Mouse (Mus musculus): ENCODE measurements at regions not wholly inside any gene's neighbourhood (a gene's known extent, or its start where the extent isn't known, plus 50 kb on each side); places are given as distances from the start of the nearest gene placed in this dataset.

GRCm38 (mm10) chr11:114402556-114403320, 265.6 kb upstream of the Rpl38 start:
- H3K4me3 ChIP-seq (ENCODE audit: low read depth, low read length): no peak overlapping the region; the same call in 1 of the 2 replicates
- ATAC-seq (ENCODE audit: extremely low read depth, insufficient number of reproducible peaks, low FRiP score, poor library complexity, severe bottlenecking): no peak
- no peaks in the 10 kb centered on the region for H3K4me1 ChIP-seq (ENCODE audit: insufficient read depth, low read depth, low read length)
- H3K27me3 ChIP-seq (ENCODE audit: insufficient read depth, low read length): no peaks in the 10 kb centered on the region; the same call in 1 of the 2 replicates
- H3K9me3 ChIP-seq (replicated peaks): peaks cover 87% of the 10 kb centered on the region
- DNase-seq (ENCODE audit: low spot score): no peak
- H3K36me3 ChIP-seq (replicated peaks): no peaks in the 10 kb centered on the region
- TF ChIP-seq GATA2 (IDR thresholded peaks at IDR 0.05; ENCODE audit: borderline replicate concordance, low read depth, low read length): no peak
- no peak for TF ChIP-seq TAL1 (conservative IDR thresholded peaks at IDR 0.05; ENCODE audit: low read depth, low read length)
- TF ChIP-seq GATA1 (IDR thresholded peaks at IDR 0.05; ENCODE audit: borderline replicate concordance, low read length): no peak
- no peak for TF ChIP-seq POLR2AphosphoS5 (IDR thresholded peaks at IDR 0.05; ENCODE audit: insufficient replicate concordance, low read depth, low read length)
- no peak for TF ChIP-seq CTCF (IDR thresholded peaks at IDR 0.05; ENCODE audit: low read depth, low read length)

- peaks cover 90% of the 10 kb centered on the region for H3K9me3 ChIP-seq (replicated peaks)
- no peaks in the 10 kb centered on the region; the same call in 1 of the 2 replicates for H3K27me3 ChIP-seq (ENCODE audit: insufficient read depth, low read length)
- no peaks in the 10 kb centered on the region for H3K4me1 ChIP-seq (ENCODE audit: insufficient read depth, low read depth, low read length)
- no peaks in the 10 kb centered on the region for H3K36me3 ChIP-seq (replicated peaks)
- TF ChIP-seq POLR2AphosphoS5 (IDR thresholded peaks at IDR 0.05; ENCODE audit: insufficient replicate concordance, low read depth, low read length): no peak
- TF ChIP-seq CTCF (IDR thresholded peaks at IDR 0.05; ENCODE audit: low read depth, low read length): no peak
- TF ChIP-seq GATA2 (IDR thresholded peaks at IDR 0.05; ENCODE audit: borderline replicate concordance, low read depth, low read length): no peak
- ATAC-seq (ENCODE audit: extremely low read depth, insufficient number of reproducible peaks, low FRiP score, poor library complexity, severe bottlenecking): no peak
- H3K4me3 ChIP-seq (ENCODE audit: low read depth, low read length): no peak overlapping the region
- DNase-seq (ENCODE audit: low spot score): no peak
Measured at GRCm38 (mm10) chr11:114400701-114401100, 267.6 kb upstream of the Rpl38 start.

GRCm38 (mm10) chr11:114392161-114392560, 276.2 kb upstream of the Rpl38 start:
- ATAC-seq (ENCODE audit: extremely low read depth, insufficient number of reproducible peaks, low FRiP score, poor library complexity, severe bottlenecking): no peak

GRCm38 (mm10) chr11:114391553-114391952, 276.8 kb upstream of the Rpl38 start:
- Histone ChIP-seq H3K27me3 (ENCODE audit: insufficient read depth, low read length) (no peaks in the 10 kb centered on the region), H3K36me3 (replicated peaks) (no peaks in the 10 kb centered on the region), H3K9me3 (replicated peaks) (peaks cover 79% of the 10 kb centered on the region), H3K4me1 (ENCODE audit: insufficient read depth, low read depth, low read length) (no peaks in the 10 kb centered on the region), H3K4me3 (ENCODE audit: low read depth, low read length) (no peak overlapping the region)
- no peak for DNase-seq (ENCODE audit: low spot score)
- no peak for ATAC-seq (ENCODE audit: extremely low read depth, insufficient number of reproducible peaks, low FRiP score, poor library complexity, severe bottlenecking)
- TF ChIP-seq GATA2 (IDR thresholded peaks at IDR 0.05; ENCODE audit: borderline replicate concordance, low read depth, low read length) (no peak), POLR2AphosphoS5 (IDR thresholded peaks at IDR 0.05; ENCODE audit: insufficient replicate concordance, low read depth, low read length) (no peak)

More at GRCm38 (mm10) chr11:114392161-114392560, 276.2 kb upstream of the Rpl38 start:
- peaks cover 79% of the 10 kb centered on the region for H3K9me3 ChIP-seq (replicated peaks)
- H3K4me3 ChIP-seq (ENCODE audit: low read depth, low read length): no peak overlapping the region
- no peaks in the 10 kb centered on the region for H3K36me3 ChIP-seq (replicated peaks)
- H3K27me3 ChIP-seq (ENCODE audit: insufficient read depth, low read length): no peaks in the 10 kb centered on the region
- no peak for TF ChIP-seq GATA1 (IDR thresholded peaks at IDR 0.05; ENCODE audit: borderline replicate concordance, low read length)
- no peak for TF ChIP-seq CTCF (IDR thresholded peaks at IDR 0.05; ENCODE audit: low read depth, low read length)
- TF ChIP-seq POLR2AphosphoS5 (IDR thresholded peaks at IDR 0.05; ENCODE audit: insufficient replicate concordance, low read depth, low read length): no peak
- no peak for TF ChIP-seq GATA2 (IDR thresholded peaks at IDR 0.05; ENCODE audit: borderline replicate concordance, low read depth, low read length)
- no peak for TF ChIP-seq TAL1 (conservative IDR thresholded peaks at IDR 0.05; ENCODE audit: low read depth, low read length)
- no peak for DNase-seq (ENCODE audit: low spot score)
- no peaks in the 10 kb centered on the region for H3K4me1 ChIP-seq (ENCODE audit: insufficient read depth, low read depth, low read length)

GRCm38 (mm10) chr11:114387091-114387490, 281.2 kb upstream of the Rpl38 start:
- ATAC-seq (ENCODE audit: extremely low read depth, insufficient number of reproducible peaks, low FRiP score, poor library complexity, severe bottlenecking) (no peak), DNase-seq (ENCODE audit: low spot score) (no peak)
- H3K9me3 ChIP-seq (replicated peaks): peaks cover 85% of the 10 kb centered on the region
- H3K27me3 ChIP-seq (ENCODE audit: insufficient read depth, low read length): no peaks in the 10 kb centered on the region
- no peaks in the 10 kb centered on the region for H3K36me3 ChIP-seq (replicated peaks)
- no peak for TF ChIP-seq GATA1 (IDR thresholded peaks at IDR 0.05; ENCODE audit: borderline replicate concordance, low read length)
- TF ChIP-seq GATA2 (IDR thresholded peaks at IDR 0.05; ENCODE audit: borderline replicate concordance, low read depth, low read length): no peak
- no peak for TF ChIP-seq TAL1 (conservative IDR thresholded peaks at IDR 0.05; ENCODE audit: low read depth, low read length)
- TF ChIP-seq CTCF (IDR thresholded peaks at IDR 0.05; ENCODE audit: low read depth, low read length): no peak
- TF ChIP-seq POLR2AphosphoS5 (IDR thresholded peaks at IDR 0.05; ENCODE audit: insufficient replicate concordance, low read depth, low read length): no peak
- H3K4me1 ChIP-seq (ENCODE audit: insufficient read depth, low read depth, low read length): no peaks in the 10 kb centered on the region
- H3K4me3 ChIP-seq (ENCODE audit: low read depth, low read length): no peak overlapping the region

- H3K9me3 ChIP-seq (replicated peaks): peaks cover 75% of the 10 kb centered on the region
- H3K36me3 ChIP-seq (replicated peaks): no peaks in the 10 kb centered on the region
- ATAC-seq (ENCODE audit: extremely low read depth, insufficient number of reproducible peaks, low FRiP score, poor library complexity, severe bottlenecking): no peak
- H3K4me3 ChIP-seq (ENCODE audit: low read depth, low read length): no peak overlapping the region
- no peaks in the 10 kb centered on the region for H3K4me1 ChIP-seq (ENCODE audit: insufficient read depth, low read depth, low read length)
- H3K27me3 ChIP-seq (ENCODE audit: insufficient read depth, low read length): no peaks in the 10 kb centered on the region
- DNase-seq (ENCODE audit: low spot score): no peak
- TF ChIP-seq POLR2AphosphoS5 (IDR thresholded peaks at IDR 0.05; ENCODE audit: insufficient replicate concordance, low read depth, low read length) (no peak), GATA1 (IDR thresholded peaks at IDR 0.05; ENCODE audit: borderline replicate concordance, low read length) (no peak), CTCF (IDR thresholded peaks at IDR 0.05; ENCODE audit: low read depth, low read length) (no peak), TAL1 (conservative IDR thresholded peaks at IDR 0.05; ENCODE audit: low read depth, low read length) (no peak), GATA2 (IDR thresholded peaks at IDR 0.05; ENCODE audit: borderline replicate concordance, low read depth, low read length) (no peak)
Measured at GRCm38 (mm10) chr11:114379411-114379824, 288.9 kb upstream of the Rpl38 start.

Data from G1E (cell line).